Mouse (Mus musculus): ENCODE measurements around the gene Tmem132c.

The Tmem132c gene

DNA sequence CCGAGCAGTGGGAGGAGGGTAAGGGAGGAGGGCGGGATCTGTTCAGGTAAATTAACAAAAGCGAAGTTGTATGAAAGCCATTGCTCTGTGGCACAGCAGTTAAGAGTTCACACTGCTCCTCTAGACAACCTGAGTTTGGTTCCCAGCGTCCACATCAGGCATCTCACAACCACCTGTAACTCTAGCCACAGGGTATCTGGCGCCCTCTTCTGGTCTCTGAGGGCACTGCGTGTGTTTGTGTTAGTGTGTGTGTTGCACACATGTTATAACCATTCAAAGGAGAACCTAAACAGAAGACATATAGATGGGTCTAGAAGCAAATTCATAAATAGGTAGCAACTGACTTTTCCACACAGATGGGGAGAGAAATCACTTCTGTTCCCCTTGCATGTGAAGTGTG is 245.6 kb downstream of the Tmem132c start:
- no peak for DNase-seq (ENCODE audit: inconsistent ontology term)

DNA sequence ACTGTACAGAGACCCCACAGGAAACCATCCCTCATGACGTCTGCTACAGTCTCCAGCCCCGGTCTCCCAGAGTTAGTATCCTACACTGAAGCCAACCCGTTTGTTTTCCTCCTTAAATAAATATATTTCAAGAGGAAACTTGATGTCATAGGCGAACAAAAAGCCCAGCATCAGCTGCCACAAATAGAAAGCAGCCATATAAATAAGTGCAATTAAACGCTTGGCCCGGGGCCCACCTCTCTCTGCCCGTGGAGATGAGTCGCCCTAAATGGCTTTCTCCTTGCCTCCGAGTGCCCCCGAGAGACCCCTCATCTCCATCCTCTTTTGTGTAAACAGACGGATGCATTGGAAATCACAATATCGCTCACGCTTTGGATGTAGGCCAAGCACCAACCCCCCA is 247.1 kb downstream of the Tmem132c start:
- DNase-seq (ENCODE audit: inconsistent ontology term) = no peak

DNA sequence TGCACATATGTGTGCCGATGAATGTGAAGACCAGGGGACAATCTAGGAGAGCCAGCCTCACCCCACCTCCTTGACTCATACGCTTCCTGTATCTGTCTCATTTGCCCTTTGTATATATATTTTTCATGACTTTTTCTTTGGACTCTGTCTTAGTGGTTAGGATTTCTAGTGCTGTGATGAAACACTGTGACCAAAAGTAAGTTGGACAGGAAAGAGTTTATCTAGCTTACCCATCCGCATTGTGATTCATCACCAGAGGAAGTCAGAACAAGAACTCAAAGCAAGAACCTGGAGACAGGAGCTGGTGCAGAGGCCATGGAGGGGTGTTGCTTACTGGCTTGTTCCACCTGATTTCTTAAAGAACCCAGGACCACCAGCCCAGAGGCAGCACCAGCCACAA is 250.1 kb downstream of the Tmem132c start:
- DNase-seq (ENCODE audit: inconsistent ontology term) = no peak

DNA sequence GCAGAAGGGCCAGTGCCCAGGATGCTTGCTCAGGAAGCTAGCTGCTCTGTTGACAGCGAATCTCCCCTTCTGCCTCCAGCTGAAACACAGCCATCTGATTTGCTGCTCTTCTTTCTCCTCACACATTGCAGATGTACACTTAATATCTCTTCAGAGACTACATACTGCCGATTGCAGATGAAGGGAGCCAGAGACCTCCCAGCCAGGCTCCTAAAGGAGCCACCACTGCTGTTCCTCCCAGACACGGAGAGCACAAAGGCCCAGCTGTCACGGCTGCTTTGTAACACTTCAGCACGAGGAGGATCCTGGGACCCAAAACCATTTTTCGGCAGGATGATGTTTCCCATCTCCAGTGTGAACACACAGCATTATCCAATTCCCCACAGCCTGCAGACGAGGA is 255.3 kb downstream of the Tmem132c start:
- no peak for DNase-seq (ENCODE audit: inconsistent ontology term)

DNA sequence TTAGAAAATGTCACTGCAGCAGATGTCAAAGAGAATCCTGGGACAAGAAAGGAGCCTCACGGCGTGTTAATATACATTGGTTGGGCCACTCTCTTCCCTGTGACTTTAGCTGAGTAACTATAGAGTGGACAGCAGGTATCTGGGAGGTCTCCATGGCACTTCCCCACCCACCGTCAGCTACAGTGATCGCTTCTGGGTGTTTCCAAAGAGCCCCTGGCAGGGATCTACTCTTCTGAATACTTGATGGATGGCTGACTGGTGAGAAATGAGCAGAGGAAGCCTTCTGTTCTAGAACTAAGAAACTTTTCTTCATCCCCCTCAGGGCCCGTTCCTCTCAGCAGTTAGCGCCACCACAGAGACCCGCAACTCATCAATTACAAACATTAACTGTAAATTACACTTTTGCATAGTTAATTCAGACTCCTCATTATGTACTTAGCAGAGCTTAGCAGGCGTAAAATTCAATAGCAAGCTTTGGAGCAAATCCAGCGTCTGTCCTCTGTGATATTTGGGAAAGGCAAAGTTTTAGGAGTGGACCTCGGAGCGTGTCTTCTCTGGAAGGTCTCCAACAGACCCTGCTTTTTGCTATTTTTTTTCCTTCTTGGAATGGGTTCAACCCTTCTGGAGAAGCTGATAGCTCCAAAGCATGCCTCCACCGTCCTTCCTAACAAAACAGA is 257.7 kb downstream of the Tmem132c start:
- no peak for DNase-seq (ENCODE audit: inconsistent ontology term)

DNA sequence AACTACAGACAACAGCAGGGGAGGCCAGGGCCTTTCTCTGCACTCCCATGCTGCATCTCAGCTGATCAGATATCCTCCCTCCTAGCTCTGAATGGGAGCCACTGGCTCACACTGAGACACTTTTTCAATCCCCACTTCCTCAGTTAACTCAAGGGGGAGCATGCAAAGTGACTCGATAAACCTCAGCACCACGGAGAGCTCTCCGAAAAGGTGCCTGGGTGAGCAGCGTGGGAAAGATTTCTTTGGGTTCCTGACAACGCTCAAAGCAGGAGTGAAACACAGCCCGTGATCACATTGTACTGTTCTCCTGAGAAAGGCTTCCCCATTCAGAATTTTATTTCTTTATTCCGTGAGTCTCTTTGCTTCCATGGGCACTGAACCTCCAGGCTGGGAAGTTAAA is 261.2 kb downstream of the Tmem132c start:
- no peak for DNase-seq (ENCODE audit: inconsistent ontology term)

DNA sequence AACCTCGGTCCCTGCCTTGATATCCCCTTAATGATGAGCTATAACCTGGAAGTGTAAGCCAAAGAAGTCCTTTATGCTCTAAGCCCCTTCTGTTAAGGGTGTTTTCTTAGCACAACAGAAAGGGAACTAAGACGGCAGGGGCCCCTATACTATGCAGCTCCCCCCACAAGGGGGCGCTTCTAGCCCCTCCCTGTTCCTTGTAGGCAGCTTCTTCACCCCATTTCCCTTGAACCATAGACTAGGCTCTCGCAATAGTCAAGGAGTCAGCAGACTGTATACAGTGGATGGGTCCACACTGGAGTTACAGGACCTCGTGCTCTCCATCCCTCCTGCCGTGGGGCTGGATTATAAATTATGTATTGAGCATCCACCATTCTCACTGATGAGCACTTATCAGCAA is 264.1 kb downstream of the Tmem132c start:
- DNase-seq (ENCODE audit: inconsistent ontology term) = no peak

DNA sequence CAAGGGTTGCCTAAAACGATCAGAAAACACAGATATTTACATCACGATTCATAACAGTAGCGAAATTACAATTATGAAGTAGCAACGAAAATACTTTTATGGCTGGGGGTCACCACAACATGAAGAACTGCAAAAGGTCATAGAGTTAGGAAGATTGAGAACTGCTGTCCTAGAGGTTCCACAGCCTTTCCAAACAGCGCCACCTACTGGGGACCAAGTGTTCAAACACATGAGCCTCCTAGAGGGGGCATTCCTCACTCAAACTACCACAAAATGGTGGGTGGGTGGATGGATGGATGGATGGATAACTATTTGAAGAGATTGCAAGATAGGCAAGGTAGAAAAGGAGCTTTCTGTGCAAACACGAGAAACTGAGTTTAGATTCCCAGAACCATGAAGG is 270.0 kb downstream of the Tmem132c start:
- DNase-seq (ENCODE audit: inconsistent ontology term) = no peak

DNA sequence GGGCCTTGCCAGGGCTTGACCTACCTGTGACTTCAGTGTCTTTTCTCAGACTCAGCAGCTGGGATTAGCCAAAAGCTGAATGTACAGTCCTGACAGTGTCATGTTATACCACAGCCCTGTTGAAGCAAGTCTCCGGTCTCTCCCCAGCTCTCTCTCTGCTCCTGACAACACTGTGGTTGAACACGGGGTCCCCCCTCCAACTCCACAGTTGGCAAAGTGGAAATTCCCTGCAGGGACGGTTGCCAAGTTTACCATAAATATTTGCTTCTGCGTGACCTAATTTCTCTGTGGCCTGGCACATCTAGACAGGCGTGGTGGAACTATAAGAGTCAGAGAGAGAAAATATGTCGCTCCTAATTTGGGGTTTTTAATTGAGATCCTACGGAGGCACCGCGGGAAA is 274.4 kb downstream of the Tmem132c start:
- DNase-seq (ENCODE audit: inconsistent ontology term) = peak; percentile 80

DNA sequence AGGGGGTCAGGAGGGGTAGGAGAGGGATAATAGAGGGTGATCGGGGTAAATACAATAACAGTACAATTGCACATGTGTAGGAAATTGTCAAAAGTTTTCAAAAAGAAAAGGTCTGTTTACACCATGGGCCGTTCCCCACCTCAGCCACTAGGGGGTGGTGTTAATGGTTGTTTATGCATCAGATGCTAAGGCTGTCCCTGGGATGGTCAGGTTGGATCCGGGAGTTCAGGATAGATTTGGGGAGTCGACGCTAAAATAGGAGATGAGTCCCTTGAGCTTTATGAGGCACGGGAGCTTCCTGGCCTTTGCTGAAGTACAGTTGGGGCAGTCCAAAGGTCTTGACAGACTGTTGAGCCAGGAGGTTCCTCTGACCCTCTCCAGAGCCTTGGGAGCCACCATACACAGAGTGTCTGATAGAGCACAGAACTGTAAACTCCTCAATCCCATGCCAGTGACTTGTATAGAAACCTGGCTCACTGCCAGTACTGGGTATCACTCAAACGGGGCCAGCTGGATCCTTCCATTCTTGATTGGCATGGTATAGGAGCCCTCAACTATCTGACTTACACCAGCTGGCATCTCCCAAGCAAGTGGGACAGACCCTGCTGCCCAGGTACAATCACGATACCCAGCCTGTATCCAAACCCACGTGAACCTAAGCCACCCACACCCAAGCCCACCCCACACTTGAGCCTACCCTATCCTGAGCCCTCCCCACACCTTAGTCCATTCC is 281.3 kb downstream of the Tmem132c start:
- DNase-seq (ENCODE audit: inconsistent ontology term) = no peak

DNA sequence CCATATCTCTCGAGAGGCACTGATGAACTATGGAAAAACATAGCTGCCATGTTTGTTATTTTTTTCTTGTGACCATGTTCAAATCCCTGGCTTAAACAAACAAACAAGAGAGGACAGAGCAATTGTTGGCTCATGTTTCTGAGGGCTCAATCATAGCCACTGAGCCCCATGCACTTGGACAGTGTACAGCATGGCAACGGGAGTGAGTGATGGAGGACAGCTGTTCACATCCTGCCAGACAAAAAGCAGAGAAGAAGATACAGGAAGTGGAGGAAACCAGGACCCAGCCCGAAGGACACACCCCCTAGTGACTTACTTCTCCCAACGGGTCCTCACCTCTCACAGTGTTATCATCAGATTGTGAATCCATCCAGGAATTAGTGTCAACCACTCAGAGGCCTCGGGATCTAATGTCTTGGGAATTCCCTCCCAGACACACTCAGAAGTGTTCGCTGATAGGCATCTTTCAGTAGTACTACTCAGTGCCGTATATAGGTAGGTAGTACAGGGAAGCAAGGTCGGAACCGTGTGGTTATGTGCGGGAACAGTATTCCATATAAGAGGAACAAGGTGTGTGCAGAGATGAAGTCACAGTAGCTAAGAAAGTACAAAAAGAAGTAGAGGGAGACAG is 285.9 kb downstream of the Tmem132c start:
- no peak for DNase-seq (ENCODE audit: inconsistent ontology term)

DNA sequence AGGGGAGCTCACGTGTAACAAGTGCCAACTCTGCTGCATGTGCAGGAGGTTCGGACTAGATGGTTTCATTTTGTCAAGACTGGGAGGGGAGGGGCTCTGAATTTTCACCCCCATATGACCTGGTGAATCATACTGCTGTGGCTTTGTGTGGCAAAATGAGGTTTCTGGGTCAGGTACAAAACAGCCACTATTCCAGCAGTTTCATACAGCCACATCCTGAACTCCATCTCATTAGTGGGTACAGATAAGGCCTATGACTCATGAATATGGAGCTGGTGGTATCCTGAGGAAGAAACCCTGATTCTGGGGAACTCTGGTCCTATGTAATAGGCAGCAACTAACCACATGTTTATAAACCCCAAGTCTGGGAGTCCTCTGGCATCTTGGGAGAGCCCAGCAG is 295.9 kb downstream of the Tmem132c start:
- peak; percentile 94 for DNase-seq (ENCODE audit: inconsistent ontology term)

DNA sequence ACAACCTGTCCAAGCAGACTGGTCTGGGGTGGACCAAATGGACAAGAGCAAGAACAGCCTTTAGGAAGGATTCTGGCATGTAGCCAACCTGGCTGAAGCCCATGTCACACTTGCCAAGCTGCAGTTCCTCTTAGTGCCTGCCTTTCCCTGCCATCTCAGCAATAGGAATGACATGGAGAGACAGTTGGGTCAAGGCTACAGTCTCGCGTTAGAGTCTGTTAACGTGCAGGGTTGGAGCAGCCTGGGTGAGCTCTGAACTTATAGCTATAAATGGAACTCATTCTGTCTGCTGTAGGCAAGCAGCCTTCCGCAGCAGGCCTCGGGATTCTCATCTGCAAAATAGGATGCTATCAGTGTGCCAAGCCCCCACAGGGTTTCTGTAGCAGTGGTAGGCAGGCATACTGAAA is 305.0 kb downstream of the Tmem132c start:
- DNase-seq (ENCODE audit: inconsistent ontology term) = peak; percentile 14

DNA sequence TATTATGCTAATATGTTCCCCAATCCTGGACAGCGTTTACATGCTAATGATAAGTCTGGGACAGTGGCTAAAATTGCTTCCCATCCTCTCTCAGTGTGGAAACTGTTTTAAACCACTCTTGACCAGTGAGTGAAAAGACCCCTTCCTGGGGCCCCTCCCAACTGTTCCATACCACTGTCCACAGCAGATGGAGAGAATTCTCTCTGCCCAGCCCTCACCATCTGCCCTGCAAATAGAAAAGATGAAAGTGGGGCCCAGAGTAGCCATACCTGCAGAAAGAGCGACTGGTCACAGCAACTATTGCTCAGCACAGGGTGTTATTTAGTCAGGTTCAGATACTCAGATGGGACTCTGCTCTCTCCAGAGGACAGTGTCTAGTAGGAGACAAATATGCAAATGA is 306.5 kb downstream of the Tmem132c start:
- DNase-seq (ENCODE audit: inconsistent ontology term) = no peak

DNA sequence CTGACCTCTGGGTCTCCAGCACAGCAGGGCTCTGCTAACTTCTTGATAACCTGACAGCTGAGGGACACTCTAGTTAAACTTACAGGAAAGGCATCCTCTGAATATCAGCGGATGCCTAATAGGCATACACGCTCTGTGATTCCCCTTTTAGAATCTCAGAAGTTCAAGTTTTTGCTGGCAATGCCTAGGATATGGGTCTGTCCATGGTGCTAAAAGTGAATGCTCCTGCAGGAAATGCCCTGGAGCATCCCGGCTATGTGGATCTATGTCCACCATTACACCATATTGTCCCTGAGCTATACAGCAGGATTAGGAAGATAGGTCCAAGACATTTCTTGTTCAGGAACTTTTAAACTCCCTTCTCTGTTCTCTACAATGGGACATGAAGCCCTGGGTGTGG is 319.5 kb downstream of the Tmem132c start:
- DNase-seq (ENCODE audit: inconsistent ontology term) = no peak

DNA sequence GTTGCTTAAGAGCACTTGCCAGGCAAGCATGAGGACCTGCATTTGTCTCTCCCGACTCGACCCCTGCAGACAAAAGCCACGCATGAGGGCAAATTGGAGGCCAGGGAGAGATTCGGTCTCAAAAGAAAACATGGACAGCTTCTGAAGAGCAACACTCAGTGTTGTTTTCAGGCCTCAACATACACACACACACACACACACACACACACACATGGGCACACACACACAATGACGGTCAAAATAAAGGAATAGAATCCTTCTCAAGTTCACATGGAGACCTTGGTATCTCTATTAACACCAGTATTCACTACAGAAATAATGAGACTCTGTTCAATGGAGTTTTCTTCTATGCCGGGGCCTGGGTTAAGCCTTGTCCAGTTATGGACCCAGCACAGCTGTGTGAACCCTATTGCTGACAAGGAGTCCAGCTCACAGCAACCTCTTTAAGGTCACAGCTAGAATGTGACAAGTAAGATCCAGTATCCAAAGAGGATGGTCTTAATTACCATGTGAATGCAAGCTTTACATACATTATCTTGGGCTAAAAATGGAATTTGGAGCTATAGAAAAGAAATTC is 325.6 kb downstream of the Tmem132c start:
- DNase-seq (ENCODE audit: inconsistent ontology term) = no peak

DNA sequence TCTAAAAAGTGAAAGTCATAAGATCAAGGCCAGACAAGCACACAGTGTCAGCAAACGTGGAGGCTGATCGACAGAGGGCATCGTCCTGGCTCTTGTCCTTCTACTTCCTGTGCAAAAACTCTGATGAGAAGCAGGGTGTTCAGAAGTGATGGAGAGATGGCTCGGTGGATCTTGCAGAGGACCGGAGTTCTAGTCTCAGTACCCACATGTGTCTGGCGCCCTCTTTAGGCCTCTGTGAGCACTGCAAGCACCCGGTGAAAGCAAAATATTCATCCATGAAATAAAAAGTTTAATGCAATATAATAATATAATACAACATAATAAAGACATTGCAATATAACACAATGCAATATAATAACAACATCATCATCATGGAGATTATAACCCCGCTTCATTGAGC is 335.8 kb downstream of the Tmem132c start:
- DNase-seq (ENCODE audit: inconsistent ontology term) = no peak

DNA sequence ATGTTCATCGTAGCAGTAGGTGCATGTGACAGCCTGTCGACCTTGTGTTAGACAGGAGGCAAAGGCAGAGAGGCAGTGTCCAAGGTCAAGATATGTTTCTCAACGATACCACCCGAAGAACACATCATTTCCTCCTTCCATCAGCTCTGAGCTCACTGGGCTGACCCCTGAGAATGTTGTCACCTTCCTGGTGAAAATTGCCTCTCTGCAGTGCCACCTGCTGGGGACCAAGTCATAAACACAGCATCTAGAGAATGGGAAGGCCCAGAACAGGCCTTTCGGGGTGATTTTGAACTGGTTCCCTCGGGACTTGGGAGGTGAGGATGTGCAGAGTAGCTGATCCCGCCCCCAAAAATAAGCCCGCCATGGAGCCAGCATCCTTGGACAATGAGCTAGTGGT is 342.1 kb downstream of the Tmem132c start:
- no peak for DNase-seq (ENCODE audit: inconsistent ontology term)

DNA sequence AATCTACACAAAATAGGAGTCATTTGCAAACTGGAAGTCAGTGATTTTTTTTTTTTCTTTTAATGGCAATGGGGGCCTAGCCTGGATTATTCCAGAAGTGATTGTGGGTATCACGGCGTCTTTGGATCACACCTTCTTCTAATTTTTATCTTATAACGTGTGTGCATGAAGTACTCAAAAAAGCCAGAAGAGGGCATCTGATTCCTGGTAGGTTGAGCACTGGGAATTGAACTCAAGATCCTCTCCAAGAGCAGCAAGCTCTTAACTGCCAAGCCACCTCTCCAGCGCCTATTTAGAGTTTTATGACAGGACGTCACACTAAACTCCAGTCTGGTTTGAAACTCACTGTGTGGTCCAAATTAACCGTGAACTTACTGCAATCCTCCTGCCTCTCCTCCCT is 346.2 kb downstream of the Tmem132c start:
- no peak for DNase-seq (ENCODE audit: inconsistent ontology term)

DNA sequence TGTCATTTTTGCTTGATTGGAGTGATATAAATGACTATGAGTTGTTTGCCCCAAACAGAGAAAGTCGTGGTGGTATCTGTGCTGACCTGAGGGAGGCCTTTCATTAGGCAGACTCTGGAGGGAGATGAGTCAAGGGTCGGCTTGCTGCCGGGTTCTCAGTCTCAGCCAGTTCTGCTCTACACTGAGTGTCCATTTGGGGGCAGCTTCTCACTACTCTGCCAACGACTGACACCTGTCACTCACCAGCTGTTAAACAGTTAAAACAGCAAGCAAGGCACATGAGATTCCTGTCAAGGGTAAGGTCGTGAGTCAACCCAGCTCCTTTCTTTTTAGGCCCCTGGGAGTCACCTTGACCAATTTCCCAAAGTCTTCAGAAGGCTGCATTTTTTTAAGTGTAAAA is 350.8 kb downstream of the Tmem132c start:
- no peak for DNase-seq (ENCODE audit: inconsistent ontology term)

DNA sequence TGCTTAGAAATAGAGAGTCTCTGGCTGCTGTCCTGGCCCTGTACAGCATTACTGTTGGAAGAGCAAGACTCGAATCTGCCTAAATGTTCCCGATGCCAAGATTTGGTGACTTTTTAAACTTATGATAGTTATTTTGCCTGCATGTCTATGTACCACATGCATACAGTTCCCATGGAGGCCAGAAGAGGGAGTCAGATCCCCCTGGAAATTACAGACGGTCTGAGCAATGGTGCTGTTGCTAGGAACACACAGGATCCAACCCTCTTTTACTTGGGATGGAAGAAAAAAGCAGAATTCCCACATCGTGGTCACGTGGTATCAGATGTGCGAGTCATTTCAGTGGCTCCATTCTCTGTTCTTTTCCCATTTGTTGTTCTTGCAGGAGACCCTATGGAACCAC is 351.2 kb downstream of the Tmem132c start:
- DNase-seq (ENCODE audit: inconsistent ontology term) = no peak

DNA sequence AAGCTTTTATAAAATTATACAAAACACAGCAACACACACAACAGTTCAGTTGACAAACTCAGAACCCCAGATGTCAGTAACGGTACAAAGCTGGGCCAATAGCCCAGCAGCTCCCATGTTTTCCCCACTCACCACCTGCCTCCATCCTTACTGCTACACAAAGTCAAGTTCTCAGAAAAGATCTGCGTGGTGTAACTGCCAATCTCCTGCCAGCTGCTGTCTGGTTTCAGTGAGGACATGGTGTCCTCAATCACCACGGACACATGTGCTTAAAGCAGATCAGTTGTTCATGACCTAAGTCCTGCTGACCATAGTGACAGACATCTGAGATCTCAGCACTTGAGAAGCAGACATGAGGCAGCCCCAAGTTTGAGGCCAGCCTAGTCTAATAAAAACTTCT is 354.1 kb downstream of the Tmem132c start:
- no peak for DNase-seq (ENCODE audit: inconsistent ontology term)

DNA sequence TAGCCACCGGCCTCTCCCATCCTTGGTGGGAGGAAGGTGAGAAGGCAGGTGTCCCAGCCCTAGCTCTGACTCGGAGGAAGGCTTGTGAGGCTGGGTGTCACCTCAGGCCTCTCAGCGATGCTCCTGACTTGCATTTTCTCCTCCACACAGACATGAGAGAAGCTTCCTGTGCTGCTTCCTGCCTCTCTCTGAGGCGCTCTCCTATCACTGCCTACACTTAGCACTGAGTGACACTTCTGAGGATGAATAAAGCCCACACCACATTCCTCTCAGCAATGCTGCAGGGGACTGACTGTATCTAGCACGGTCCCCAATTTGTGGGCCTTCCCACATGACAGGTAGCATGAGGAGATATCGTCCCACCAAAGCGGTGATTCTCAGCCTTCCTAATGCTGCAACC is 355.3 kb downstream of the Tmem132c start:
- no peak for DNase-seq (ENCODE audit: inconsistent ontology term)

Data from Muller cell, postnatal 12 days (primary cell).